Mouse (Mus musculus): ENCODE results near the gene Acsl3.
A peak's percentile ranks its signal among the peaks of the same experiment; 100 is the strongest.

Gene Acsl3

DNA sequence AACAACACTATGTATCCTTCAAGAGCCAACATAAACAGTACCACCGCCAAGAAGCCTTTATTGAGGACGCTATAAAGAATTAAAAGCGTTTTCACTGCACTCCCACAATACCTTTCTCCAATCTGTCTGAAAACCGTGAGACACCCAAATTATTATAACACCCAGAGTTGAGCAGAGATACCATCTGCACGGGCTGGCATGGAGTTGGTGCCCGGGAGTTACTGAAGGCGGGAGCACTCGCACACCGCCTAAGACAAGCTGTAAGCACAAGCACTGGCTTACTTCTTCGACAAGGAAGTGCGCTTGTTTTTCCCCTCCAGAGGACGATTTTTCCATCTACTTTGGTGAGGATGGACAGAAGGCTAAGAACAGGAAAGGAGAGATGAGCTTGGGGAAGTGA, 84.6 kb downstream of the Acsl3 start:
- DNase-seq (ENCODE audit: low spot score in 2 of 2), result peak; percentile 32 to 75

DNA sequence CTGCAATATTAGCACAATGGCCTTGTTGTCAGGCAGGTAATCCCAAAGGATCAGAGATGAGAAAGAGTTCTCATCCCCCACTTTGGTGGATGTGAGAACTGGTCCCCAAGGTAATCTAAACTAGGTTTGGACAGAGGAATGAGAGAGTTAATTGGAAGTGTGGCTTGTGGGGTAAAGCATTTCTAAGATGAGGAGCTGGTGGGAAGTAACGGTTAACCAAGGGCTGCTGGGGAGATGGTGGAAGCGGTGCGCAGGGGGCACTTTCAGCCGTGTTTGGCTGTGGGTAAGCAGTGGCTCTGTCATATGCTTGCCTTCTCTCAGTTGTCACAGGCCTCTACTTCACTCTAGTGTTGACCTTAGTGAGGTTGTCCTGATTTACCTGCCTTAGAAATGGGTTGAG, 85.7 kb downstream of the Acsl3 start:
- DNase-seq (ENCODE audit: low spot score in 2 of 2), result no peak

DNA sequence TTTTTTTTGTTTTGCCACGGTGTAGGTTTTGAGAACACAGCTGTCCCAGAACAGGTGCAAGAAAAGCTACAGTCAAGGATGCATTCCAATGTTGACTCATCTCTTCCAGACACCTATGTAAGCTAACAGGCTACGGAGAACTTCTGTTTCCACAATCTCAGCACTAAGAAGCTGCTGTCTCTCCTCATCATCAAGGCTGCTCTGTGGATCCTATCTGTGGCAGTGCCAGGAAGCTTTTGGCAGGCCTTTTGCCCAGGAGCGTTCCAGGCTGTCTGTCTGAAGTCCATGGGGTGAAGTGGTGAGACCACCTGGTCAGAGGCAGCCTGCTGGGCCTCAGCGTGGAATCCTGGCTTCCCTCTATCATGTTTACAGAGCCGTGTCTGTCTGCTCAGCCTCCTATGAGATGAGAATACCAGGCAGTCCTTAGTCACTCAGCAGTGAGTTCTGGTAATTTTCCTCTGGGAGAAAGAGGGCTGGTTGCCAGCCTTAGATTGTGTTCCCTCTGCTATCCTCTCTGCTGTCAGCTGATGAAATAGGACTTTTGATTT, 87.7 kb downstream of the Acsl3 start:
- DNase-seq (ENCODE audit: low spot score in 2 of 2), result peak; percentile 37 to 69
